Mouse (Mus musculus): Measurements from ENCODE around the gene Ghdc. TPM values are rescaled to one million over a fixed set of nuclear protein-coding genes. Genes with fewer than 3 reads are reported as not detected.

Ghdc gene
- total and polyA plus RNA-seq, 3 experiments: 5.7 to 9.2 TPM; not detected in 1

GRCm38 (mm10) chr11:100746546-100746945 is 24.2 kb downstream of the Ghdc start:
- Histone ChIP-seq H3K79me2 (ENCODE audit: control insufficient read depth, insufficient read depth, low read length, poor library complexity) (no peaks in the 10 kb centered on the region), H3K4me1 (ENCODE audit: control insufficient read depth in 1 of 2, insufficient read depth in 2 of 2, low read length in 2 of 2) (peaks cover 3 to 9% of the 10 kb centered on the region in 2 experiments; a peak in 3 of 4 replicates), H3K4me3 (ENCODE audit: control insufficient read depth in 1 of 2, insufficient read depth in 1 of 2, low read depth in 2 of 2, low read length in 2 of 2) (no peak overlapping the region), H3K27ac (ENCODE audit: control insufficient read depth, low read depth, low read length) (no peak overlapping the region), H3K27me3 (ENCODE audit: control insufficient read depth in 1 of 2, insufficient read depth in 2 of 2, low read length in 2 of 2) (no peaks in the 10 kb centered on the region), H3K9ac (ENCODE audit: control insufficient read depth, low read depth, low read length, poor library complexity, severe bottlenecking) (no peak overlapping the region), H3K36me3 (ENCODE audit: control insufficient read depth in 1 of 2, insufficient read depth in 2 of 2, low read length in 2 of 2) (0 out of 4 replicates have a peak, but pooled peaks cover 0 to 5% of the 10 kb centered on the region in 2 experiments), H3K9me3 (replicated peaks; ENCODE audit: insufficient read depth, low read length) (no peaks in the 10 kb centered on the region)
- no peak for TF ChIP-seq USF2 (IDR thresholded peaks at IDR 0.05; ENCODE audit: borderline replicate concordance in 1 of 2, insufficient read depth in 1 of 2, low read depth in 1 of 2, low read length in 2 of 2)
- no peak for TF ChIP-seq GABPA (IDR thresholded peaks at IDR 0.05; ENCODE audit: low read depth, low read length)
- TF ChIP-seq TBP (IDR thresholded peaks at IDR 0.05; ENCODE audit: low read depth, low read length): no peak
- no peak for TF ChIP-seq POLR2AphosphoS2 (IDR thresholded peaks at IDR 0.05; ENCODE audit: low read length)
- no peak for TF ChIP-seq TAL1 (IDR thresholded peaks at IDR 0.05; ENCODE audit: low read length)
- TF ChIP-seq ZKSCAN1 (IDR thresholded peaks at IDR 0.05; ENCODE audit: low read depth, low read length): no peak
- TF ChIP-seq RCOR1 (IDR thresholded peaks at IDR 0.05; ENCODE audit: low read depth, low read length): no peak
- no peak for DNase-seq (ENCODE audit: low read depth, low spot score)

GRCm38 (mm10) chr11:100745085-100745484 is 25.7 kb downstream of the Ghdc start:
- Histone ChIP-seq H3K27ac (ENCODE audit: control insufficient read depth, low read depth, low read length) (no peak overlapping the region), H3K4me1 (ENCODE audit: control insufficient read depth in 1 of 2, insufficient read depth in 2 of 2, low read length in 2 of 2) (peaks cover 3 to 9% of the 10 kb centered on the region in 2 experiments; a peak in 3 of 4 replicates), H3K9ac (ENCODE audit: control insufficient read depth, low read depth, low read length, poor library complexity, severe bottlenecking) (no peak overlapping the region), H3K27me3 (ENCODE audit: control insufficient read depth in 1 of 2, insufficient read depth in 2 of 2, low read length in 2 of 2) (no peaks in the 10 kb centered on the region), H3K9me3 (replicated peaks; ENCODE audit: insufficient read depth, low read length) (no peaks in the 10 kb centered on the region), H3K4me3 (ENCODE audit: control insufficient read depth in 1 of 2, insufficient read depth in 1 of 2, low read depth in 2 of 2, low read length in 2 of 2) (no peak overlapping the region), H3K79me2 (ENCODE audit: control insufficient read depth, insufficient read depth, low read length, poor library complexity) (no peaks in the 10 kb centered on the region), H3K36me3 (ENCODE audit: control insufficient read depth in 1 of 2, insufficient read depth in 2 of 2, low read length in 2 of 2) (0 out of 4 replicates have a peak, but pooled peaks cover 0 to 5% of the 10 kb centered on the region in 2 experiments)
- DNase-seq (ENCODE audit: low read depth, low spot score): peak; percentile 84
- TF ChIP-seq ZC3H11A (IDR thresholded peaks at IDR 0.05; ENCODE audit: low read depth, low read length) (peak; percentile 78), BHLHE40 (IDR thresholded peaks at IDR 0.05; ENCODE audit: borderline replicate concordance, low read depth, low read length) (no peak), MEF2A (IDR thresholded peaks at IDR 0.05; ENCODE audit: extremely low read depth, insufficient replicate concordance, low read depth, low read length, poor library complexity, severe bottlenecking) (no peak), ZNF384 (IDR thresholded peaks at IDR 0.05; ENCODE audit: low read depth, low read length) (peak; percentile 55), TAL1 (IDR thresholded peaks at IDR 0.05; ENCODE audit: low read length) (no peak), NRF1 (IDR thresholded peaks at IDR 0.05; ENCODE audit: insufficient read depth, low read depth, low read length, poor library complexity, severe bottlenecking) (no peak), E2F4 (IDR thresholded peaks at IDR 0.05; ENCODE audit: borderline replicate concordance, low read depth, low read length) (no peak), SMC3 (IDR thresholded peaks at IDR 0.05; ENCODE audit: low read depth, low read length) (peak; percentile 88), MAFK (IDR thresholded peaks at IDR 0.05; ENCODE audit: borderline replicate concordance, low read depth, low read length) (no peak), TCF12 (IDR thresholded peaks at IDR 0.05; ENCODE audit: low read depth, low read length) (no peak), UBTF (IDR thresholded peaks at IDR 0.05; ENCODE audit: borderline replicate concordance, insufficient read depth, low read depth, low read length) (no peak), SIN3A (IDR thresholded peaks at IDR 0.05; ENCODE audit: low read length) (peak; percentile 24; the same call in 1 of the 2 replicates), JUND (IDR thresholded peaks at IDR 0.05; ENCODE audit: low read depth, low read length) (no peak), POLR2AphosphoS5 (IDR thresholded peaks at IDR 0.05; ENCODE audit: borderline replicate concordance, low read depth, low read length) (no peak), CHD1 (IDR thresholded peaks at IDR 0.05; ENCODE audit: low read depth, low read length) (no peak), HCFC1 (IDR thresholded peaks at IDR 0.05; ENCODE audit: low read depth, low read length) (0 out of 2 replicates have a peak, but pooled peaks have one; percentile 34), RAD21 (IDR thresholded peaks at IDR 0.05; ENCODE audit: low read depth, low read length) (peak; percentile 69), ZMIZ1 (IDR thresholded peaks at IDR 0.05; ENCODE audit: low read depth, low read length) (no peak), USF2 (IDR thresholded peaks at IDR 0.05; ENCODE audit: borderline replicate concordance in 1 of 2, insufficient read depth in 1 of 2, low read depth in 1 of 2, low read length in 2 of 2) (no peak), GABPA (IDR thresholded peaks at IDR 0.05; ENCODE audit: low read depth, low read length) (no peak), RCOR1 (IDR thresholded peaks at IDR 0.05; ENCODE audit: low read depth, low read length) (0 out of 2 replicates have a peak, but pooled peaks have one; percentile 32), CHD2 (IDR thresholded peaks at IDR 0.05; ENCODE audit: low read length) (no peak), NELFE (IDR thresholded peaks at IDR 0.05; ENCODE audit: low read depth, low read length) (peak; percentile 26; the same call in 1 of the 2 replicates), ZKSCAN1 (IDR thresholded peaks at IDR 0.05; ENCODE audit: low read depth, low read length) (no peak), CTCF (IDR thresholded peaks at IDR 0.05 in 2 of 3, conservative IDR thresholded peaks at IDR 0.05 in 1 of 3; ENCODE audit: control insufficient read depth in 1 of 3, insufficient read depth in 1 of 3, low read depth in 2 of 3, low read length in 3 of 3, poor library complexity in 1 of 3, severe bottlenecking in 1 of 3) (peak; percentile 74 to 85 (median 76)), MYC (IDR thresholded peaks at IDR 0.05; ENCODE audit: low read depth, low read length) (no peak)

All from MEL (cell line).